Mouse (Mus musculus): ENCODE data around the gene She. TPM values are rescaled to one million over a fixed set of nuclear protein-coding genes. Genes with fewer than 3 reads are reported as not detected.

Gene She
- total RNA-seq, 2 experiments from 2014 or later: 3.1 to 3.7 TPM

GRCm38 (mm10) chr3:89865764-89866163, 34.6 kb downstream of the She start:
- no peak overlapping the region for H3K4me3 ChIP-seq
- no peak overlapping the region for H3K27ac ChIP-seq
- intact Hi-C loops (cut with DNase I): no loop called here
- TF ChIP-seq CTCF (IDR thresholded peaks at IDR 0.05): no peak
- no peak for DNase-seq (ENCODE audit: extremely low spot score in 1 of 2, low spot score in 2 of 2)

- Histone ChIP-seq H3K4me3 (no peak overlapping the region), H3K27ac (no peak overlapping the region)
- DNase-seq (ENCODE audit: extremely low spot score in 1 of 2, low spot score in 2 of 2): no peak
- intact Hi-C loops (cut with DNase I): no loop called here
- TF ChIP-seq CTCF (IDR thresholded peaks at IDR 0.05): no peak
Observed at GRCm38 (mm10) chr3:89867651-89868050, 36.5 kb downstream of the She start.

- no peak overlapping the region for H3K4me3 ChIP-seq
- intact Hi-C loops (cut with DNase I): no loop called here
- TF ChIP-seq CTCF (IDR thresholded peaks at IDR 0.05): no peak
- no peak overlapping the region for H3K27ac ChIP-seq
- DNase-seq (ENCODE audit: extremely low spot score in 1 of 2, low spot score in 2 of 2): no peak
Observed at GRCm38 (mm10) chr3:89868357-89868756, 37.2 kb downstream of the She start.

GRCm38 (mm10) chr3:89868956-89869355, 37.8 kb downstream of the She start:
- H3K4me3 ChIP-seq: no peak overlapping the region
- intact Hi-C loops (cut with DNase I): no loop called here
- H3K27ac ChIP-seq: no peak overlapping the region
- no peak for TF ChIP-seq CTCF (IDR thresholded peaks at IDR 0.05)
- no peak for DNase-seq (ENCODE audit: extremely low spot score in 1 of 2, low spot score in 2 of 2)

DNA sequence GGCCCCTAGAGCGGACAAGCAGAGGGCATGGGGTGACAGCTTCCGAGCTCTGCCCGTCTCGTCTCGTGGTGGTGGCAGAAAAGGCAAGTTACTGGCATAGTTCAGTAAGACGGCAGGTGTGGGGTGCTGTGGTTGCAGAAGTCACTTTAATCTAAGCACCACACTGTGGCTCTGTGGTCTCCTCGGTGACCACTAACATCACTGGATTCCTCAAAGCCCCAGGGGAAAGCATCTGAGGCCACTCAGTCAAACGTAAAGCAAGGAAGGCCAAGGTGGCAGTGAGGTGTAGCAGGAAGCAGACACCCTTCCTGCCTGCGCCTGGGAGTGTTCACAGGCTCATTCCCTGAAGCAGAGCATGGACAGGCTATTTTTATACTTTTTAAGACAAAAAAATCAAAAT, 38.4 kb downstream of the She start:
- TF ChIP-seq CTCF (IDR thresholded peaks at IDR 0.05): no peak
- no peak for DNase-seq (ENCODE audit: extremely low spot score in 1 of 2, low spot score in 2 of 2)
- H3K4me3 ChIP-seq: no peak overlapping the region
- intact Hi-C loops (cut with DNase I): no loop called here
- H3K27ac ChIP-seq: no peak overlapping the region

DNA sequence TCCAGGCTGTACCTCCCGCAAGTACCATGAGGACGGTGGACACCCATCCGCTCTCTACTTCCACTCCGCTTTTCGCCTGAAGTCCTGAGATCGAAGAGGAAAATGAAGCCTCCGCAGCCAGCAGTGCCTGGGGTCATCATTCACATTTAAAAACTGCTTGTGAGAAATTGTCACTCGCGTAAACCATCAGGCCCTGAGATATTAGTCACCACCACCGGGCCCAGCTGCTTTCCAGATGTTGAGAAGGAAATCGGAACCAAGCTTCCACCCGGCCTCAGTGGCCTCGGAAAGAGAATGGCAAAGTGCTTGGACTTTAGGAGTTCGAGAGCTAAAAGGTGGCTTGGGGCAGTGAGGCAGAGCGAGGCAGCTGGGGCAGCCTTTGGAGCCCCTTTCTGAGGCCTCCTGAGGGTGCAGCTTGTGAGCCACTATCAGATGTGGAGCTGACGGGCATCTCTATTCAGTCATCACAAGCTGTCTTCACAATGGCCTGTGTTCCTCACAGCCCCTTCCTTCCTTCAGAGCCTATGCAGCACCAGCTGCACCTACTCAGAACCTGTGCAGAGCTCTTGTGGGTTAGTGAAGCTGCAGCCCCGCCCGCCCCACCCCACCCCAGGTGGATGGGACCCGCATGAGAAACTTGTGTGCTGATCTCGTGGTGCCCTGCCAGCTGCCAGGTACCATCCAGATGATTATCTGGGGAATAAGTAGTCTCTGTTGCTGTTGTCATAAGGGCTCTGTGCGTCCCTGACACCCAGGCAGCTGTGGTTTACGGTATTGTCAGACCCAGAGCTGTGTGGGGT, 39.5 kb downstream of the She start:
- DNase-seq (ENCODE audit: extremely low spot score in 1 of 2, low spot score in 2 of 2): no peak
- Histone ChIP-seq H3K4me3 (no peak overlapping the region), H3K27ac (no peak overlapping the region)
- TF ChIP-seq CTCF (IDR thresholded peaks at IDR 0.05): no peak
- intact Hi-C loops (cut with DNase I): no loop called here

- intact Hi-C loops (cut with DNase I): no loop called here
- no peak overlapping the region for H3K27ac ChIP-seq
- DNase-seq (ENCODE audit: extremely low spot score in 1 of 2, low spot score in 2 of 2): no peak
- TF ChIP-seq CTCF (IDR thresholded peaks at IDR 0.05): no peak
- H3K4me3 ChIP-seq: no peak overlapping the region
Observed at GRCm38 (mm10) chr3:89871339-89871914, 40.3 kb downstream of the She start.

DNA sequence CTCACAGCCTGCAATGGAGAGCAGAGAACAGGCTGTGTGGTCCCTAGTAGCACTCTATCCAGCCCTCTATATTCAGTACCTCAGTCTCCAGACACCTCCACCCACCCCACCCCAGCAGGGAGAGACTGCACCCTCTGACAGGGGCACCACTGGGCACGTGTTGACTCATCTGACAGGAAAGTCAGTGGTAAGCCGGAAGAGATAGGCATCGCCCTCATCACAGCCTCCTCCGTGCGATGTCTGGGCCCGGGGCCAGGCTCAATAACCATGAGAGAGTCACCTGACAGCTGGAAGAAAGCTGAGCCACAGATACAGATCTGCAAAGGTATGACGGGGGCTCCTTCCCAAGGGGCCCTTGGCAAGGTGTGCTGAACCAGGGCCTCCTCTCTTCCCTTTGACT, 41.0 kb downstream of the She start:
- DNase-seq (ENCODE audit: extremely low spot score in 1 of 2, low spot score in 2 of 2): no peak
- no peak overlapping the region for H3K27ac ChIP-seq
- no peak overlapping the region for H3K4me3 ChIP-seq
- intact Hi-C loops (cut with DNase I): no loop called here
- TF ChIP-seq CTCF (IDR thresholded peaks at IDR 0.05): no peak

DNA sequence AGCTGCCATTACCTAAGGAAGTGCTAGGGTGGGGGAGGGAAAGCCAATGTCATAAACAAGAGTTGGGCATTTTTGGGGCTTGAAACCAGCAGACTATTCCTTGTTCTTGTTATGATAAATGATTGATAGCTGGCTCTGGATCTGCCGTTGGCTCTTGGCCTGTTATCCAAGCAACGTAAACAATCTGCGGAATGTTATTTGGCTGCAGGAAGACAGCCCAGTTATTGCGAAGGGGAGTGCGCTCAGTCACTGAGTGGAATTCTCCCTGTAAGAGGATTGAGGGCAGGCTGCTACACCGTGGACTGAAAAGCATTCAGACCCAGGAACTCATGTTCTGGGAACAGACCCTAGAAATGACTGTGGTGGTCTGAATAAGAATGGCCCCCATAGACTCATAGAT, 41.5 kb downstream of the She start:
- Histone ChIP-seq H3K27ac (no peak overlapping the region), H3K4me3 (no peak overlapping the region)
- intact Hi-C loops (cut with DNase I): no loop called here
- no peak for DNase-seq (ENCODE audit: extremely low spot score in 1 of 2, low spot score in 2 of 2)
- TF ChIP-seq CTCF (IDR thresholded peaks at IDR 0.05): no peak

- Histone ChIP-seq H3K4me3 (no peak overlapping the region), H3K27ac (no peak overlapping the region)
- intact Hi-C loops (cut with DNase I): no loop called here
- no peak for DNase-seq (ENCODE audit: extremely low spot score in 1 of 2, low spot score in 2 of 2)
- TF ChIP-seq CTCF (IDR thresholded peaks at IDR 0.05): no peak
Observed at GRCm38 (mm10) chr3:89874076-89874475, 42.9 kb downstream of the She start.

DNA sequence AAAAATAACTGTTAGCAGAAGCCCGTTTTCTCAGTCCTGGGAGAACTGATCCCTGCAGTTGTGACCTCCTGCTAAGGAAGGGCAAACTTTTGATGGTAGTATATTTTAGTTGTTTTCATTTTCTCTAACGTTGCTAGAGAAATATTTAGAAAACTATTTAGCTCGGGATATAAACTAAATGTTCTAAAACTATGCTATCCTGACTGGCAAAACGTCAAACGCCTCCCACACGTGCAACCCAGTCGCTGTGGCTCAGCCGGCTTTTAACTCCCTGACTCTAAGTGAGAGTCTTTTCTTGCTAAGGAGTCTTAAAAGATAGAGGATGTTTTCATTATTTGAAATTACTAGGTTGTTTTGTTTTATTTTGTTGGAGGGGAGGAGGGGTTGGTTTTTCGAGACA, 43.9 kb downstream of the She start:
- DNase-seq (ENCODE audit: extremely low spot score in 1 of 2, low spot score in 2 of 2): no peak
- H3K27ac ChIP-seq: no peak overlapping the region
- intact Hi-C loops (cut with DNase I): no loop called here
- H3K4me3 ChIP-seq: no peak overlapping the region
- TF ChIP-seq CTCF (IDR thresholded peaks at IDR 0.05): no peak

DNA sequence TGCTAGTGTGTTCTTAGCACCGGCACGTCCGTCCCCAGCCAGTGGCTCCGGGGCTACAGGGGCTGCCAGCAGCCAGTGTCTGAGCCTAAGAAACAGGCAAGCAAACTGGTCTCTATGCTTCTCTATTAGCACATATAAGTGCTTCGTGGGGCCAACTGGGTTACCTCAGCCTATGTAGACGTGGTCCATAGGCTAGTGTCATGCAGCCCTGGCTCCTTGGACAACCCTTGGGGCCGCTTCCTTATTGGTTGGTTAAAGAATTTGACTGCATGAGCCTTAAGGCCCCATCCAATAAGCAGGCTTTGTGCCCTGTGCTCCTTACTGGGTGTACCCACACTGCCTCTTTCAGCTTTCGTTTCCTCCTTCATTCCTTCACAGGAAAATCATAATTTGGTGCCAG, 44.6 kb downstream of the She start:
- Histone ChIP-seq H3K27ac (no peak overlapping the region), H3K4me3 (no peak overlapping the region)
- intact Hi-C loops (cut with DNase I): no loop called here
- no peak for DNase-seq (ENCODE audit: extremely low spot score in 1 of 2, low spot score in 2 of 2)
- TF ChIP-seq CTCF (IDR thresholded peaks at IDR 0.05): no peak

GRCm38 (mm10) chr3:89876469-89876868, 45.3 kb downstream of the She start:
- TF ChIP-seq CTCF (IDR thresholded peaks at IDR 0.05): no peak
- no peak for DNase-seq (ENCODE audit: extremely low spot score in 1 of 2, low spot score in 2 of 2)
- H3K4me3 ChIP-seq: no peak overlapping the region
- H3K27ac ChIP-seq: no peak overlapping the region
- intact Hi-C loops (cut with DNase I): no loop called here

Data from left cerebral cortex, adult 2 months (tissue).